Mouse (Mus musculus) liver, embryonic 14.5 days (tissue): Measurements from ENCODE around the gene Ppp2ca. TPM values are rescaled to one million over a fixed set of nuclear protein-coding genes. Genes with fewer than 3 reads are reported as not detected.
"Not testable (repeated sequence)": the region's sequence is repeated elsewhere in the genome, so short reads cannot be mapped to it uniquely, and the experiment has no call there.

ENCODE experiments used
- ATAC-seq: fragments of 200-750 bp; cut with Nextera tagmentation; 2 replicates; pipeline ENCODE4 v1.8.0; 2017; ENCODE audit warnings: moderate number of reproducible peaks, mild to moderate bottlenecking, moderate library complexity; ENCODE audit not compliant: insufficient read depth
- DNase-seq, 3 experiments: peaks; one replicate each; pipeline ENCODE4 v3.0.0-alpha.2; 2012 to 2013; ENCODE audit warnings: low read depth in 3 of 3, low spot score in 3 of 3
- H3K27ac ChIP-seq: fragments of 300-500 bp; sonication (generic); 2 replicates; pipeline ENCODE4 v1.5.1; 2014; ENCODE audit warnings: moderate library complexity, mild to moderate bottlenecking, control low read depth, inconsistent platforms
- H3K27me3 ChIP-seq: fragments of 300-500 bp; sonication (generic); 2 replicates; pipeline ENCODE4 v1.6.1; 2014; ENCODE audit warnings: mild to moderate bottlenecking, low read length, moderate library complexity; ENCODE audit not compliant: control insufficient read depth, insufficient read depth
- H3K36me3 ChIP-seq: fragments of 300-500 bp; sonication (generic); replicated peaks from 2 replicates; pipeline ENCODE4 v1.6.1; 2014; ENCODE audit warnings: low read depth; ENCODE audit not compliant: control insufficient read depth, insufficient read depth
- H3K4me1 ChIP-seq, 2 experiments: fragments of 200-500 bp in 1 of 2; fragments of 300-500 bp in 1 of 2; sonication (generic) in 1 of 2; replicated peaks; 2 replicates each; pipeline ENCODE4 v1.6.1; 2012 to 2014; ENCODE audit warnings: antibody characterized with exemption in 1 of 2, inconsistent platforms in 1 of 2, low read length in 1 of 2; ENCODE audit not compliant: control insufficient read depth in 2 of 2, insufficient read depth in 2 of 2
- H3K4me2 ChIP-seq: fragments of 300-500 bp; sonication (generic); 2 replicates; pipeline ENCODE4 v1.6.1; 2014; ENCODE audit warnings: low read depth, mild to moderate bottlenecking, control low read depth, moderate library complexity
- H3K4me3 ChIP-seq, 2 experiments: fragments of 200-500 bp in 1 of 2; fragments of 300-500 bp in 1 of 2; sonication (generic) in 1 of 2; 2 replicates each; pipeline ENCODE4 v1.5.1; 2012 to 2014; ENCODE audit warnings: low read depth in 2 of 2, low read length in 2 of 2, mild to moderate bottlenecking in 2 of 2, control low read depth in 1 of 2, inconsistent platforms in 1 of 2, moderate library complexity in 1 of 2; ENCODE audit not compliant: insufficient read depth in 1 of 2
- H3K9ac ChIP-seq: fragments of 300-500 bp; sonication (generic); replicated peaks from 2 replicates; pipeline ENCODE4 v1.6.1; 2014; ENCODE audit warnings: mild to moderate bottlenecking, control low read depth, moderate library complexity
- H3K9me3 ChIP-seq: fragments of 300-500 bp; sonication (generic); 2 replicates; pipeline ENCODE4 v1.6.1; 2016; ENCODE audit warnings: low read length, mixed read lengths; ENCODE audit not compliant: control insufficient read depth
- CTCF ChIP-seq: IDR thresholded peaks from 2 replicates; pipeline ENCODE4 v1.5.1; 2016; ENCODE audit warnings: antibody characterized with exemption, low read depth, control low read depth
- EP300 ChIP-seq: IDR thresholded peaks from 2 replicates; pipeline ENCODE4 v1.6.1; 2016; ENCODE audit warnings: antibody characterized with exemption, low read depth
- WGBS: fragments of 180-500 bp; shearing (Covaris S2); extraction: QIAGEN DNeasy Blood & Tissue Kit; methylation state at CpG from one replicate; pipeline ENCODE4 v1.1.7; 2014; ENCODE audit not compliant: insufficient replicate concordance; 5-methylcytosine and 5-hydroxymethylcytosine counted together
- polyA plus RNA-seq, 2 experiments: library from polyadenylated mRNA; depleted of rRNA in 1 of 2; stranded (reverse) in 1 of 2; unstranded in 1 of 2; fragments of >200 nt; fragmentation: Nextera tagmentation in 1 of 2; extraction: Ambion mirVana in 1 of 2; gene quantifications; 2 replicates each; pipeline versions ENCODE4 v1.2.1 to v1.2.3; 2012 to 2014

Ppp2ca gene
- polyA plus RNA-seq, 2 experiments = 24.0 to 37.5 TPM

GRCm38 (mm10) chr11:52130451-52131068 is 32.1 kb downstream of the Ppp2ca start:
- 77% methylated on average over 7 of the region's 7 CpGs for WGBS
- Histone ChIP-seq H3K36me3 (no peaks in the 10 kb centered on the region; the same call in none of the 2 replicates), H3K27ac (no peak overlapping the region), H3K27me3 (no peaks in the 10 kb centered on the region), H3K4me3 (no peak overlapping the region), H3K4me1 (no peaks in the 10 kb centered on the region), H3K9me3 (no peaks in the 10 kb centered on the region), H3K4me2 (no peak overlapping the region), H3K9ac (no peak overlapping the region)
- ATAC-seq (no peak), DNase-seq (no peak)
- no peak for TF ChIP-seq EP300
- peak; percentile 52 for TF ChIP-seq CTCF

- not testable (repeated sequence) for DNase-seq, H3K4me3 ChIP-seq, H3K4me1 ChIP-seq, H3K27me3 ChIP-seq, H3K9ac ChIP-seq, H3K4me2 ChIP-seq, ATAC-seq, H3K27ac ChIP-seq, H3K9me3 ChIP-seq, H3K36me3 ChIP-seq
- whole genome bisulfite sequencing = 34% methylated on average over 4 of the region's 4 CpGs
- peak; percentile 52 for TF ChIP-seq CTCF
Observed at GRCm38 (mm10) chr11:52143675-52144074, 45.2 kb downstream of the Ppp2ca start.

- not testable (repeated sequence) for H3K36me3 ChIP-seq, H3K9me3 ChIP-seq, DNase-seq, ATAC-seq, H3K27me3 ChIP-seq, H3K4me1 ChIP-seq, H3K4me3 ChIP-seq, H3K27ac ChIP-seq, H3K9ac ChIP-seq, H3K4me2 ChIP-seq
- 50% methylated on average over 1 of the region's 1 CpGs for WGBS
Observed at GRCm38 (mm10) chr11:52145428-52145827, 46.9 kb downstream of the Ppp2ca start, which contains the start of gene Olfr1373. Gene Olfr1373, minus strand, starts transcription at chr11:52145528.

GRCm38 (mm10) chr11:52163926-52164325 is 65.4 kb downstream of the Ppp2ca start:
- ATAC-seq = no peak
- H3K27ac ChIP-seq = no peak overlapping the region
- no peak overlapping the region for H3K9ac ChIP-seq
- no peak overlapping the region for H3K4me3 ChIP-seq
- 17% methylated on average over 10 of the region's 10 CpGs for WGBS
- H3K4me2 ChIP-seq = no peak overlapping the region
- H3K27me3 ChIP-seq = peaks cover 22% of the 10 kb centered on the region
- H3K9me3 ChIP-seq = no peaks in the 10 kb centered on the region
- no peaks in the 10 kb centered on the region for H3K4me1 ChIP-seq
- TF ChIP-seq EP300 (no peak), CTCF (no peak)
- DNase-seq = no peak
- no peaks in the 10 kb centered on the region for H3K36me3 ChIP-seq

GRCm38 (mm10) chr11:52167126-52167525 is 68.6 kb downstream of the Ppp2ca start:
- peaks cover 26% of the 10 kb centered on the region for H3K27me3 ChIP-seq
- no peaks in the 10 kb centered on the region for H3K4me1 ChIP-seq
- no peak overlapping the region for H3K9ac ChIP-seq
- ATAC-seq = no peak
- no peak for DNase-seq
- no peak overlapping the region for H3K4me3 ChIP-seq
- no peaks in the 10 kb centered on the region for H3K9me3 ChIP-seq
- H3K27ac ChIP-seq = no peak overlapping the region
- H3K4me2 ChIP-seq = no peak overlapping the region
- TF ChIP-seq EP300 = no peak
- TF ChIP-seq CTCF = no peak
- 1% methylated on average over 21 of the region's 21 CpGs for WGBS
- no peaks in the 10 kb centered on the region for H3K36me3 ChIP-seq

- peaks cover 26% of the 10 kb centered on the region for H3K27me3 ChIP-seq
- H3K36me3 ChIP-seq, H3K9me3 ChIP-seq, H3K4me1 ChIP-seq, ATAC-seq, H3K27ac ChIP-seq, H3K9ac ChIP-seq, DNase-seq: not testable (repeated sequence)
- H3K4me3 ChIP-seq = peak overlapping the region; percentile 39 to 48; a peak in 3 of 4 replicates
- peak overlapping the region; percentile 55 for H3K4me2 ChIP-seq
- under 1% methylated on average over 31 of the region's 42 CpGs for WGBS
Observed at GRCm38 (mm10) chr11:52167901-52168302, 69.4 kb downstream of the Ppp2ca start.
